Mouse (Mus musculus): Measurements from ENCODE around the gene Acad11.

GRCm38 (mm10) chr9:104040362-104040761 is 22.8 kb upstream of the Acad11 start, which contains the start of gene Gm28305:
- no peak for TF ChIP-seq CTCF (IDR thresholded peaks at IDR 0.05; ENCODE audit: low read depth)
- TF ChIP-seq EP300 (IDR thresholded peaks at IDR 0.05; ENCODE audit: low read depth) = no peak

Data from liver, embryonic 14.5 days (tissue).